Mouse (Mus musculus): ENCODE results near the gene Myo5c. TPM values are rescaled to one million over a fixed set of nuclear protein-coding genes. Genes with fewer than 3 reads are reported as not detected.

Myo5c gene
- polyA plus RNA-seq, 1 experiment: not detected

GRCm38 (mm10) chr9:75267147-75267546 is 35.3 kb downstream of the Myo5c start:
- no peak overlapping the region for H3K27ac ChIP-seq (ENCODE audit: insufficient read depth, low read depth, low read length)
- 81% methylated on average over 6 of the region's 6 CpGs for WGBS
- H3K4me1 ChIP-seq (ENCODE audit: control insufficient read depth, insufficient read depth, low read length): peaks cover 7% of the 10 kb centered on the region; the same call in 1 of the 2 replicates
- no peak overlapping the region for H3K4me3 ChIP-seq (ENCODE audit: insufficient read depth, low read depth, low read length)
- TF ChIP-seq CTCF (IDR thresholded peaks at IDR 0.05; ENCODE audit: insufficient read depth, low read depth, low read length) (no peak), POLR2A (IDR thresholded peaks at IDR 0.05; ENCODE audit: insufficient read depth, low read depth, low read length) (no peak)

GRCm38 (mm10) chr9:75270382-75270781 is 38.6 kb downstream of the Myo5c start:
- WGBS: 72% methylated on average over 6 of the region's 6 CpGs
- no peak overlapping the region for H3K27ac ChIP-seq (ENCODE audit: insufficient read depth, low read depth, low read length)
- TF ChIP-seq POLR2A (IDR thresholded peaks at IDR 0.05; ENCODE audit: insufficient read depth, low read depth, low read length) (no peak), CTCF (IDR thresholded peaks at IDR 0.05; ENCODE audit: insufficient read depth, low read depth, low read length) (no peak)
- no peaks in the 10 kb centered on the region for H3K4me1 ChIP-seq (ENCODE audit: control insufficient read depth, insufficient read depth, low read length)
- no peak overlapping the region for H3K4me3 ChIP-seq (ENCODE audit: insufficient read depth, low read depth, low read length)

DNA sequence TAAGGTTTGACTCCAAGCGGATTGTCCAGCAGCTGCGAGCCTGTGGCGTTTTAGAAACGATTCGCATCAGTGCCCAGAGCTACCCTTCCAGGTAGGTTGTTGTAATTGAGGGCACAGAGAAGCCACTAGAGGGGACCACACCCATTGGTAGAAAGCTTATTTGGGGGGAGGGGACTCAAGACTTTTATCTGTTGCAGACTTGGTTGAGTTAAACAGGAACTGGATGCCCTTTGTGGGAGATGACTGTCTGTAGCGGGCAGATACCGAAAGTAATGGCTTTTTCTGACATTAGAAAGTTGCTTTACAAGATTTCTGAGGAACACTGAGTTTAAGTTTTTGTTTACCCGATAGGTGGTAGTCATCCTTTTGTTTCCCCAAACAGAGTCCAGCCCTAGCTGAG is 39.7 kb downstream of the Myo5c start:
- Histone ChIP-seq H3K4me1 (ENCODE audit: control insufficient read depth, insufficient read depth, low read length) (no peaks in the 10 kb centered on the region), H3K27ac (ENCODE audit: insufficient read depth, low read depth, low read length) (no peak overlapping the region), H3K4me3 (ENCODE audit: insufficient read depth, low read depth, low read length) (no peak overlapping the region)
- WGBS: 96% methylated on average over 8 of the region's 8 CpGs
- TF ChIP-seq CTCF (IDR thresholded peaks at IDR 0.05; ENCODE audit: insufficient read depth, low read depth, low read length): no peak
- no peak for TF ChIP-seq POLR2A (IDR thresholded peaks at IDR 0.05; ENCODE audit: insufficient read depth, low read depth, low read length)

- 83% methylated on average over 6 of the region's 6 CpGs for WGBS
- H3K27ac ChIP-seq (ENCODE audit: insufficient read depth, low read depth, low read length): no peak overlapping the region
- TF ChIP-seq POLR2A (IDR thresholded peaks at IDR 0.05; ENCODE audit: insufficient read depth, low read depth, low read length) (no peak), CTCF (IDR thresholded peaks at IDR 0.05; ENCODE audit: insufficient read depth, low read depth, low read length) (no peak)
- H3K4me1 ChIP-seq (ENCODE audit: control insufficient read depth, insufficient read depth, low read length): no peaks in the 10 kb centered on the region
- H3K4me3 ChIP-seq (ENCODE audit: insufficient read depth, low read depth, low read length): no peak overlapping the region
Measured at GRCm38 (mm10) chr9:75273646-75274045, 41.8 kb downstream of the Myo5c start.

DNA sequence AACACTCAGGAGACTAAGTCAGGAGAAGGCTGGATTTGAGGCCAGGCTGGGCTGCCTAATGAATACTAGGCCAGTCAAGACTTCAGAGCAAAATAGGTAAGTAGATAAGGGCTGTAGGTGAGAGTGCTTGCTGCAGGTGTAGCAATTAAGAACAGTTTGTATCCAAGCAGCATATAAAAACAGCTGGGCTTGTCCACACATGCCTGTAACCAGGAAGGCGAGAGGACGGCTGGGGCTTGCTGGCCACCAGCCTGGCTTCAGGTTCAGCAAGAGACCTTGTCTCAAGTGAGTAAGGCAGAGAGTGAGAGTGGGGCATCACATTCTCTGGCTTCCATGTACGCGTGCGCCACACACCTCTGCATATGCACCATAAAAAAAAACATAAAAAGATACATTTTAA is 42.7 kb downstream of the Myo5c start:
- TF ChIP-seq CTCF (IDR thresholded peaks at IDR 0.05; ENCODE audit: insufficient read depth, low read depth, low read length) (no peak), POLR2A (IDR thresholded peaks at IDR 0.05; ENCODE audit: insufficient read depth, low read depth, low read length) (no peak)
- no peak overlapping the region for H3K27ac ChIP-seq (ENCODE audit: insufficient read depth, low read depth, low read length)
- H3K4me3 ChIP-seq (ENCODE audit: insufficient read depth, low read depth, low read length): no peak overlapping the region
- WGBS: 94% methylated on average over 5 of the region's 5 CpGs
- H3K4me1 ChIP-seq (ENCODE audit: control insufficient read depth, insufficient read depth, low read length): no peaks in the 10 kb centered on the region

DNA sequence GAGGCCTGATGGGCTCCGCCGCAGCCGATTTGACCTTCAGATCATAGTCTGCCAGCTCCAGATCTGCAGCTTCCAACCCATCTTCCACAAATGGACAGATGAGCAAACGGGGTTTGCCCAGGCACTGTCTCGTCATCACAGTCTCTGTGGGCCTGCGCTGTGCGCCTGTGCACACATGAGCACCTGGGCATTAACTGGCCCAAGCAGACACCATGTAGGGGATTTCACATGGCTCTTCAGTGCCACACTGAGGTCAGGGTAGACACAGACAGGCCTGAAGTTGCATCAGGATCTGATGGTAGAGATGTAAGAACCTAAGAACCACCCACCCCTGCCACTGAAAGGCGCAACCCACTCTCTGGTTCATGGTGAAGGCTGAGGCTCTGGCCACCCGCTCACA is 43.2 kb downstream of the Myo5c start:
- no peaks in the 10 kb centered on the region for H3K4me1 ChIP-seq (ENCODE audit: control insufficient read depth, insufficient read depth, low read length)
- TF ChIP-seq CTCF (IDR thresholded peaks at IDR 0.05; ENCODE audit: insufficient read depth, low read depth, low read length) (no peak), POLR2A (IDR thresholded peaks at IDR 0.05; ENCODE audit: insufficient read depth, low read depth, low read length) (no peak)
- 96% methylated on average over 9 of the region's 9 CpGs for WGBS
- no peak overlapping the region for H3K4me3 ChIP-seq (ENCODE audit: insufficient read depth, low read depth, low read length)
- H3K27ac ChIP-seq (ENCODE audit: insufficient read depth, low read depth, low read length): no peak overlapping the region

GRCm38 (mm10) chr9:75280814-75281213 is 49.0 kb downstream of the Myo5c start:
- H3K4me1 ChIP-seq (ENCODE audit: control insufficient read depth, insufficient read depth, low read length): no peaks in the 10 kb centered on the region
- no peak overlapping the region for H3K4me3 ChIP-seq (ENCODE audit: insufficient read depth, low read depth, low read length)
- WGBS: 61% methylated on average over 5 of the region's 5 CpGs
- 0 out of 2 replicates have a peak, but pooled peaks have one; percentile 12 for TF ChIP-seq CTCF (IDR thresholded peaks at IDR 0.05; ENCODE audit: insufficient read depth, low read depth, low read length)
- no peak for TF ChIP-seq POLR2A (IDR thresholded peaks at IDR 0.05; ENCODE audit: insufficient read depth, low read depth, low read length)
- H3K27ac ChIP-seq (ENCODE audit: insufficient read depth, low read depth, low read length): no peak overlapping the region

DNA sequence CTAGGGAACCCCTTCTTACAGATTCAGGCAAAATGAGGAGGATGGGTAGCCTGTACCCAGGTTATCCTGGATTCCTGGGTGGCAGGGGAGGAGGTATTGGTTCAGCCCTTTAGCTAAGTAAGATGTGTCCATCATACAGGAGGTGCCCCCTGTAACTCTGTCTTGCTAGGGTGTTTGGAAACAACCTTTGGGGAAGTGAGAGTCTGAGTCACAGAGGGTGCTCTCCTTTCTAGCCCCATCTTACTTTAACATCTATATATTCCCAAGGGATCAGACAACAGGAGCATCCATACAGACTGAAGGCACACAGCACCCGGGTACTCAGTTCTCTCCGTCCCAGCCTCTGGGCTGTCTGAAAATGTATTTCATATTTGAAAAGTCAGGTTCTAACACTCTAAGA is 50.4 kb downstream of the Myo5c start:
- no peaks in the 10 kb centered on the region for H3K4me1 ChIP-seq (ENCODE audit: control insufficient read depth, insufficient read depth, low read length)
- WGBS: 87% methylated on average over 2 of the region's 2 CpGs
- no peak for TF ChIP-seq POLR2A (IDR thresholded peaks at IDR 0.05; ENCODE audit: insufficient read depth, low read depth, low read length)
- no peak for TF ChIP-seq CTCF (IDR thresholded peaks at IDR 0.05; ENCODE audit: insufficient read depth, low read depth, low read length)
- no peak overlapping the region for H3K27ac ChIP-seq (ENCODE audit: insufficient read depth, low read depth, low read length)
- no peak overlapping the region for H3K4me3 ChIP-seq (ENCODE audit: insufficient read depth, low read depth, low read length)

DNA sequence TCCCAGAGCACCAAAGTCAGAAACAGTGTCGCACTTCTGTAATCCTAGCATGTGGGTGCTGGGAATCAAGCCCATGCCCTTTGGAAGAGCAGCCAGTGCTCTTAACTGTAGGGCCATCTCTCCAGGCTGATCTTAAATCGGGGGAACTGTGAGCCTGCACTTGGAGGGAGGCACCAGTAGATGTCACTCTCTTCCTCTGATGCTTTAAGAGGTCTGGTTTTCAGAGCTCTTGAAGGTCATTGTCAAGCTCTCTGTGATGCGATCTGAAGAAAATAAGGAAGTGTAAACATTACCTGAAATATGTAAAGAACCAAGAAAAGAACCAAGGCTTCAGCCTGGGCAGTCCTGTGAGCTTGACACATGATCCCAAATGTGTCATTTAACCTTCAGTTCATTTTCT is 51.0 kb downstream of the Myo5c start:
- 13% methylated on average over 3 of the region's 3 CpGs for WGBS
- TF ChIP-seq POLR2A (IDR thresholded peaks at IDR 0.05; ENCODE audit: insufficient read depth, low read depth, low read length): no peak
- TF ChIP-seq CTCF (IDR thresholded peaks at IDR 0.05; ENCODE audit: insufficient read depth, low read depth, low read length): no peak
- no peak overlapping the region for H3K27ac ChIP-seq (ENCODE audit: insufficient read depth, low read depth, low read length)

GRCm38 (mm10) chr9:75283636-75284035 is 51.8 kb downstream of the Myo5c start:
- no peak overlapping the region for H3K4me3 ChIP-seq (ENCODE audit: insufficient read depth, low read depth, low read length)
- no peaks in the 10 kb centered on the region for H3K4me1 ChIP-seq (ENCODE audit: control insufficient read depth, insufficient read depth, low read length)
- H3K27ac ChIP-seq (ENCODE audit: insufficient read depth, low read depth, low read length): no peak overlapping the region
- TF ChIP-seq POLR2A (IDR thresholded peaks at IDR 0.05; ENCODE audit: insufficient read depth, low read depth, low read length) (no peak), CTCF (IDR thresholded peaks at IDR 0.05; ENCODE audit: insufficient read depth, low read depth, low read length) (no peak)
- 82% methylated on average over 8 of the region's 8 CpGs for WGBS

More for the DNA sequence above, 51.0 kb downstream of the Myo5c start:
- H3K4me3 ChIP-seq (ENCODE audit: insufficient read depth, low read depth, low read length): no peak overlapping the region
- H3K4me1 ChIP-seq (ENCODE audit: control insufficient read depth, insufficient read depth, low read length): no peaks in the 10 kb centered on the region

All from olfactory bulb, adult 2 months (tissue).